Mouse (Mus musculus): Measurements from ENCODE around the gene Eif4e1b.

Gene Eif4e1b

GRCm38 (mm10) chr13:54803010-54803409 lies 19.2 kb downstream of the Eif4e1b start:
- no peak for DNase-seq

GRCm38 (mm10) chr13:54805134-54805838 lies 21.5 kb downstream of the Eif4e1b start:
- no peak for DNase-seq

- no peak for DNase-seq
Measured at GRCm38 (mm10) chr13:54806434-54806976, 22.7 kb downstream of the Eif4e1b start.

- no peak for DNase-seq
Measured at GRCm38 (mm10) chr13:54808067-54808466, 24.3 kb downstream of the Eif4e1b start.

- DNase-seq = no peak
Measured at GRCm38 (mm10) chr13:54811476-54811875, 27.7 kb downstream of the Eif4e1b start.

- DNase-seq = no peak
Measured at GRCm38 (mm10) chr13:54813381-54813780, 29.6 kb downstream of the Eif4e1b start.

- no peak for DNase-seq
Measured at GRCm38 (mm10) chr13:54818399-54819254, 34.8 kb downstream of the Eif4e1b start.

GRCm38 (mm10) chr13:54821106-54821505 lies 37.3 kb downstream of the Eif4e1b start:
- no peak for DNase-seq

GRCm38 (mm10) chr13:54821931-54822330 lies 38.1 kb downstream of the Eif4e1b start:
- DNase-seq = no peak

GRCm38 (mm10) chr13:54824111-54824931 lies 40.5 kb downstream of the Eif4e1b start:
- DNase-seq = peak; percentile 34 to 64

GRCm38 (mm10) chr13:54827992-54828391 lies 44.2 kb downstream of the Eif4e1b start:
- DNase-seq = no peak

GRCm38 (mm10) chr13:54828508-54828907 lies 44.7 kb downstream of the Eif4e1b start:
- peak; percentile 44 to 51 for DNase-seq

GRCm38 (mm10) chr13:54829450-54829849 lies 45.7 kb downstream of the Eif4e1b start:
- DNase-seq = peak; percentile 59 to 78

- no peak for DNase-seq
Measured at GRCm38 (mm10) chr13:54836351-54837030, 52.7 kb downstream of the Eif4e1b start.

GRCm38 (mm10) chr13:54837061-54837460 lies 53.3 kb downstream of the Eif4e1b start:
- no peak for DNase-seq

- DNase-seq = no peak
Measured at GRCm38 (mm10) chr13:54837471-54837889, 53.7 kb downstream of the Eif4e1b start.

Data from kidney, postnatal 25 days (tissue).